ENCODE assay signal across 12 mouse cellular contexts in genomic region chr3:83895811-83896210, GRCm38 (mm10). TPM values are rescaled to one million over a fixed set of nuclear protein-coding genes. Genes with fewer than 3 reads are reported as not detected.
DNase-seq lines count a peak whose midpoint lies in the region; ATAC-seq and TF ChIP-seq lines count a peak whose summit lies in the region.
"Had no signal": no experiment of that assay in that cellular context is flagged by ENCODE, and none has a peak within 500 bp of the region (broad histone marks: within the 10 kb centered on the region; RNA-seq: fewer than 3 reads in every experiment).

No protein-coding gene starts in this region.

- no peak for DNase-seq in left cerebral cortex, adult 2 months (ENCODE audit: extremely low spot score in 1 of 2, low spot score in 2 of 2)
- no peak for DNase-seq in left cerebral cortex, adult 9 months (ENCODE audit: low spot score in 2 of 2)
- DNase-seq in 3134 (ENCODE audit: extremely low read depth, insufficient read length, low spot score) (peak; percentile 35), A20 (ENCODE audit: low read depth, low spot score) (peak; percentile 39)
- no peak for DNase-seq in cerebellum, adult 11 months
- DNase-seq in embryo, embryonic 9.5 days (ENCODE audit: extremely low spot score): no peak
- DNase-seq: gastrocnemius, postnatal 10 days; heart, postnatal 4 days; lung, postnatal 4 days; thymus, postnatal 14 days had no signal

- ATAC-seq in granulocyte monocyte progenitor cell, adult 5-6 weeks (replicated peaks; ENCODE audit: poor library complexity, severe bottlenecking): peak; percentile 32; the same call in 1 of the 2 replicates

- H3K4me3 ChIP-seq in left cerebral cortex, adult 2 months: no peak overlapping the region
- H3K4me3 ChIP-seq: kidney, embryonic 15.5 days had no signal

- H3K27ac ChIP-seq in left cerebral cortex, adult 2 months: no peak overlapping the region
- H3K27ac ChIP-seq: kidney, embryonic 15.5 days had no signal

- TF ChIP-seq CTCF in left cerebral cortex, adult 2 months (IDR thresholded peaks at IDR 0.05): peak; percentile 20

- intact Hi-C loops in left cerebral cortex, adult 2 months (cut with DNase I): no loop called here

RNA-seq across cellular contexts. Expression of gene Tlr2, which starts 54.2 kb away (rescaled TPM):
- under 1 TPM; 0.44 to 0.72 TPM for total RNA-seq in left cerebral cortex, adult 2 months (2021)
- total RNA-seq in granulocyte monocyte progenitor cell, adult 5-6 weeks (2014; fragmentation: Nextera tagmentation): 11.2 and 13.4 TPM in 2 replicates
- 7.8 and 14.1 TPM in 2 replicates for total RNA-seq in granulocyte monocyte progenitor cell, adult 5-6 weeks (2017)

Comparison
In these comparisons a context has a peak if more than half of its experiments do, and no peak if none do; other contexts are left out.
1. DNase-seq: peak in 3134 (single experiment) and A20 (single experiment); none in left cerebral cortex, adult 2 months (0 of 2), left cerebral cortex, adult 9 months (0 of 2), cerebellum, adult 11 months (single experiment) and embryo, embryonic 9.5 days (single experiment).
2. RNA of gene Tlr2, which starts 54.2 kb away (total RNA-seq): 7.8 to 14.1 TPM in granulocyte monocyte progenitor cell, adult 5-6 weeks; 0.44 to 0.72 TPM in left cerebral cortex, adult 2 months; every median in the first group is over 4 times any median in the second.